Mouse (Mus musculus): Measurements from ENCODE around the gene Tead3. TPM values are rescaled to one million over a fixed set of nuclear protein-coding genes. Genes with fewer than 3 reads are reported as not detected.

Gene Tead3
- total RNA-seq, 2 experiments from 2014 or later = 0.04 to 0.15 TPM

DNA sequence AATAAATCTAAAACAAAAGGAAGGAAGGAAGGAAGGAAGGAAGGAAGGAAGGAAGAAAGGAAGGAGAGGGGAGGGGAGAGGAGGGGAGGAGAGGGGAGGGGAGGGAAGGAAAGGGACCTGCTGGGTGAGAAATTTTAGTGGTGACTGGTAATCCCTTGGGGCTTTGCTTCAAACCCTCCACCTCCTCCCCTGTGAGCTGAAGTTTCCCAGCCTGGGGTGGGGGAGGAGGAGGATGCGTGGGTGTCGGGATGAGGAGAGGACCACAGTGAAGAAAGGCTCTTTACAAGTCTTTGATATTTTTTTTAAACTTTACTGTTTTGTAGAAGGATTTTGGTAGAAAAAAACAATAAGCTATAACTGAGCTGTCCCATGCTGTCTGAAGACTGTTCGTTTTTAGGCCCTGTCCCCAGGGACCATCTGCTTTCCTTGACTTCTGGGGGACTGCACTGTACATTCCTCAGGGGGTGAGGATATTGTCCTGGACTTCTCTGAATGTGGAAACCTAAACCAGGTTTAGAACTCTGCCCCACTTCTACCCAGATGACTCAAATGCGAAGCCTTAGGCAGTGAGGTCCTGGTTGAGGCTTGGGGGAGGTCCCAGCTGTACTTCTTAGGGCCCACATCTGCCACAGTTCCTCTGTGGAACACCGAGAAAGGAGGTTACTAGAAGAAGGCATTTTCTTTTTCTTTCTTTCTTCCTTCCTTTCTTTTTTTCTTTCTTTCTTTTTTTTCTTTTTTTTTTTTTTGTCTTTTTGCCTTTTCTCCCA, 39.1 kb downstream of the Tead3 start:
- ATAC-seq (replicated peaks; ENCODE audit: poor library complexity) = no peak

DNA sequence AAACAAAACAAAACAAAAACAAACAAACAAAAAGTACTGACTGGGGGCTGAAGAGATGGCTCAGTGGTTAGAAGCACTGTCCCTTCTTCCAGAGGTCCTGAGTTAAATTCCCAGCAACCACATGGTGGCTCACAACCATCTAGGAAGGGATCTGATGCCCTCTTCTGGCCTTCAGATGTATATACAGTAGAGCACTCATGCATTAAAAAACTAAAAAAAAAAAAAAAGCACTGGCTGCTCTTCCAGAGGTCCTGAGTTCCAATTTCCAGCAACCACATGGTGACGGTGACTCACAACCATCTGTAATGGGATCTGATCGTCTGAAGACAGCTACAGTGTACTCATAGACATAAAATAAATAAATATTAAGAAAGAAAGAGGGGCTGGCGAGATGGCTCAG, 39.8 kb downstream of the Tead3 start:
- ATAC-seq (replicated peaks; ENCODE audit: poor library complexity) = no peak

DNA sequence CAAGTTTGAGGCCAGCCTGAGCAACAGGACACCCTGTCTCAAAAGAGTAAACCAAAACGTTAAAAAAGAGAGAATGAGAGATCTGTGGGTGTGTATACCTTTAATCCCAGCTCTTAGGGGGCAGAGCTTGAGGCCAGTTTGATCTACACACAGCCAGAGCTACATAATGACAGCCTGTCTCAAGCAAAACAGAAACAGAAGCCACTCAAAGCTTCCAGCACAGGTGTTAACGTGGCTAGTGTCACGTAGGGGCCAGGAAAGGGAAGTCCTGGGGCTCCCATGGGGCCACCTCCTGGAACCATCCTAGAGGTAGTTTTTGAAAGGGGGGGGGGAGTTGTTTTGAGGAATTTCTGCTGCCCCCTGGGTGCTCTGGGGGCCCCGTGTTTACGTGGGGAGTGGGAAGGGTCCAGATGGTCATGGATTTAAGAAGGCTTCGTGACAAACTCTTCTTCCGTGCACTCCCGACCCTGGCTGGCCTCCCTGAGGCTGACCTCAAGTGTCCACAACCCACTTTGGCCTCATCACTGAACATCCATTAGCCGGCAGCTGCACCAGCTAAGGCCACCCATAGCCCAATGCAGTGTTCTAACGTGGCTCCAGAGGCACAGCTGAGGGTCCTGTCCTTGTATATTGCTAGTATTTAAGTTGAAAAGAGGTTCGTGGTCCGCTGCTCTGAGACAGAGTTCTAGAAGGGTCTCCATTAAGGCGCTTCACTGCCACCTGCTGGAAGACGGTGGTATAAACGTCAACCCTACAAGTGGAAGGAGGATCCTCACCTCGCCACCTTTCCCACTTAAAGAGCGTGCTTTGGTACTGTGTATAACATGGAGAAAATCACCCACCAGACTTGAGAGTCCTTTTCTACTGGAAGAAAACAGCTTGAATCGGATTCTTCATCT, 42.1 kb downstream of the Tead3 start:
- ATAC-seq (replicated peaks; ENCODE audit: poor library complexity) = peak; percentile 61

DNA sequence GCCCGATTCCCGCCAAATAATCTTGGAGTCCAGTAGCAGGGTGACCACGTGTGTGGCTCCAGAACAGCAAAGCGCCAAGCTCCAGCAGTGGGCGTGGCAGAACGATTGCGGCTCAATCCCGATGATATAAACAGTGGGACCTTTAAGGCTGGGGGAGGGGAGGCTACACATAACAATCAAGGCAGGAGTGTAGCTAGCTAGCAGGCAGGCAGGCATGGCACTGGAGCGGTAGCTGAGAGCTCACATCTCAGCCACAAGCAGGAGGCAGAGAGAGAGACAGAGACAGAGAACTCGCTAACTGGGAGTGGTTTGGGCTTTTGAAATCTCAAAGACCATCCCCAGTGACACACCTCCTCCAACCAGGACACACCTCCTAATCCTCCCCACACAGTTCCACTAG, 45.4 kb downstream of the Tead3 start:
- no peak for ATAC-seq (replicated peaks; ENCODE audit: poor library complexity)

DNA sequence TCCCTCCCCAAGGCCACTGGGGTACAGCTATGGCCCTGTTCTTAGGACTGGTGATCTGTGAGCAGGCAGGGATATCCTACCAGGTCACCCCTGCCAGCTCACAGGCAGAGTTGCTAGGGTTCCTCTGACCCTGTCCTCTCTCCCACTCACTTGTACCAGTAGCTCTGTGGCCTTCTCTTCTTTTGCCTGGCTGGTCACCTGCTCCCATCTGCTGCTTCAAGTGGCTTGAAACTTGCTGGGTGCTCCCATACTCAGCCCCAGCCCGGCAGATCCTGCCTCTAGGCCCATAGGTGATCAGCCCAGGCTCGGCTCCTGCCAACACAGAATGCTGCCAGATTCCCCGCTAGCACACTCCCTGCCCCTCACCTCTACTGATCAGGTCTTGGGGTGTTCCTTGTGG, 49.8 kb downstream of the Tead3 start:
- ATAC-seq (replicated peaks; ENCODE audit: poor library complexity) = no peak

DNA sequence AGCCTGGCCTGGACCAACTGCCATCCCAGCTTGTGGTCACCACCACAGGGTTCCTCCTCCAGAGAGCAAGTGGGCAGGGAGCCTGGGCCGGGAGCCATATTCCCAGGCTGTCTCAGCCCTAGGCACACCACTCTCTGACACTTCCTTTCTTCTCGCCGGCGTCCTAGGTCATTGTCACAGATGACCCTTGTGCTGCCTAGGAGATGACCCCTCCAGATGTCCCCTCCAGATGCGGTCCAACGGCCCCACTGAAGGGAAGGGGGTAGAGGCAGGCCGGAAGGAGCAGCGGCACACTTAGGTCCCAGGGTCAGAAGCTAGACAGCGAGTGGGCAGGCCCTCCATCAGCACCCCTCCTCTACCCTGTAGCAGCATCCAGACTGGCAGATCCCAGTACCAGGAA, 50.3 kb downstream of the Tead3 start:
- no peak for ATAC-seq (replicated peaks; ENCODE audit: poor library complexity)

DNA sequence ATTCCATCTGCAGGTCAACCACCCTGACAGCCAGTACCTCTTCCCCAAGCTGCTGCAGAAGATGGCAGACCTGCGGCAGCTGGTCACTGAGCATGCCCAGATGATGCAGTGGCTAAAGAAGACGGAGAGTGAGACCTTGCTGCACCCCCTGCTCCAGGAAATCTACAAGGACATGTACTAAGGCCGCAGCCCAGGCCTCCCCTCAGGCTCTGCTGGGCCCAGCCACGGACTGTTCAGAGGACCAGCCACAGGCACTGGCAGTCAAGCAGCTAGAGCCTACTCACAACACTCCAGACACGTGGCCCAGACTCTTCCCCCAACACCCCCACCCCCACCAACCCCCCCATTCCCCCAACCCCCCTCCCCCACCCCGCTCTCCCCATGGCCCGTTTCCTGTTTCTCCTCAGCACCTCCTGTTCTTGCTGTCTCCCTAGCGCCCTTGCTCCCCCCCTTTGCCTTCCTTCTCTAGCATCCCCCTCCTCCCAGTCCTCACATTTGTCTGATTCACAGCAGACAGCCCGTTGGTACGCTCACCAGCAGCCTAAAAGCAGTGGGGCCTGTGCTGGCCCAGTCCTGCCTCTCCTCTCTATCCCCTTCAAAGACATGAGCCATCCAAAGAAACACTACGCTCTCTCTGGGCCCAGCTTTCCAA, 50.8 kb downstream of the Tead3 start:
- no peak for ATAC-seq (replicated peaks; ENCODE audit: poor library complexity)

DNA sequence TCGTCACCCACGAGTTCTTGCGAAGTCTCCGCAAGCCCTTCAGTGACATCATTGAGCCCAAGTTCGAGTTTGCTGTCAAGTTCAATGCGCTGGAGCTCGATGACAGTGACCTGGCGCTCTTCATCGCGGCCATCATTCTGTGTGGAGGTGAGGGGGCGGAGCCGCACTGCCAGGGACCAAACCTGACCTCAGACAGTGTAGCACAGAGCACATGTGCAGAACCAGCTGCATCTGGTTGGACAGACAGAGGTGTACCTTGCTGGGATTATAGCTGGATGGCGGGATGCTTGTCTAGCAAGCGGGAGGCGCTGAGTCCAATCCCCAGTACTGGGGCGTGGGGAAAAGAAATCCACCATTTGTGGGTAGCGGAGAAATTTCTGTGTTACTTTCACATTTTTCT, 51.7 kb downstream of the Tead3 start:
- ATAC-seq (replicated peaks; ENCODE audit: poor library complexity) = no peak

DNA sequence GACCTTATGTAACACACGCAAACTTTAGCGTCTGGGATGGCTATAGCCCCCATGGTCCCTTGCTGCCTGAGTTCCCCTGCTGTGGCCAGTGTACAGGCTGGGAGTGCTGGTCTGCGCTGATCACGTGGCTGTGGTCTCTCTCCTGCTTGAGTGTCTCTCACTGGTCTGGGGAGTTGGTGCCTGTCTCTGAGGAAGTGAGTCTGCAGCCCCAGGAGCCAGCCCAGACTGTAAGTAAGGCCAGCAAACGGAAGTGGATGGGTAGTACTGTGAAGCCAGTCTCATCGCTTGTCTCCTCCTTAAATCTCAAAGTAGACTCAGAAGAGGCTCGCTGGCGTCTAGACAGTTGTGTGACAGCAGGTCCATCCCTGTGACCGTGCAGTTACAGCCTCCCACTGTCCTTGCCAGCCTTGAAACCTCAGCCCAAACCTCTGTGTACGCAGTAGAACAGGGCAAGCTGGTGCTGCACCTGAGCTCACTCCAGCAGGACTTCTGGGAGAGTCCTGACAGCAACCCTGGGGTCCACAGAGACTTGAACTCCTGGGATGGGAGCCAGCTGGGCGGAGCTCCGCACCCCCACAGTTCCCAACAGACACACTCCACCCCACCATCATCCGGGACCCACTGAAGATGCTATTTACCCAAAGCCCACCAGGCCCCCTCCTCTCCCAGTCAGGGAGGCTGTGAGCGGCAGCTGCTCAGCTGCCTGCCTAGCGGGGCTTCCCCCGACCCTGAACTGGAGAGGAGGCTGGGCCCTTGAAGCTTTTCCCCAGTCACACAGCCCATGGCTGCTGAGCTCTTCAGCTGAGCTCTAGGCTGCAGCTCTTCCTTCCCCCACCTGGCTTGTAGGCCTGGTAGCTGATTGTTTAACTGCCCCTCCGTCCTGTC, 55.9 kb downstream of the Tead3 start:
- ATAC-seq (replicated peaks; ENCODE audit: poor library complexity) = peak; percentile 74

DNA sequence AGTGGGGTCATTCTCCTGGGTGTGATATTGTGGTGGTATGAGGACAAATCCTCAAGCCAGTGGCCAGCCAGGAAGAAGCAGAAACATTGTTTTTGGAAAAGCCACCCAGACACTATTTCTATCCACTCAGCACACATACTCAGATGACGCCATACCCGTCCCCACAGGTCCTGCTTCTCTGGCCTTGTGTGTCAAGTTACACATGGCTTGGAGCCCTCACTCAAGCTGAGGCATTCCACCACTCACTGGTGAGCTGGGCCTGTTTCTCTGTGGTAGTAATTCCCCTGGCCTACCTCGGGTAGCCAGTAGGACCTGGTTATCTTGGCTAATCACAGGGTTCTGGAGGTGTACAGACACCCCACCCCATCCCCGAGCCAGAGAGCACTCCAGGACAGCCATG, 56.9 kb downstream of the Tead3 start:
- ATAC-seq (replicated peaks; ENCODE audit: poor library complexity) = no peak

DNA sequence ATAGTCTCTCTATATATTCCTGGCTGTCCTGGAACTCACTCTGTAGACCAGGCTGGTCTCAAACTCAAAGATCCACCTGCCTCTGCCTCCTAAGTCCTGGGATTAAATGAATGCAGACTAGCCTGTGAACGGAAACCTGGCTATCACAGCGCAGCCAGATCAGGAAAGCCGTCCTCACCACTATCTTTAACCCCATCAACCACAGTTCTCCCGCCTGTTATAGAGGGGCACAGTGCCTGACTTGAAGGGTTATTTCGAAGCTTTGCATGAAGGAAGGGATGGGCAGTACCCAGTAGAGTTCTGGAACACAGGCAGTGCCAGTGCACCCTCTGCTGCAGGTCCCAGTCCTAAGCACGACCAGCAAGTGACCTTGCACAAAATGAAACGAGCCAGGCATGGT, 59.3 kb downstream of the Tead3 start:
- peak; percentile 22; the same call in 1 of the 2 replicates for ATAC-seq (replicated peaks; ENCODE audit: poor library complexity)

DNA sequence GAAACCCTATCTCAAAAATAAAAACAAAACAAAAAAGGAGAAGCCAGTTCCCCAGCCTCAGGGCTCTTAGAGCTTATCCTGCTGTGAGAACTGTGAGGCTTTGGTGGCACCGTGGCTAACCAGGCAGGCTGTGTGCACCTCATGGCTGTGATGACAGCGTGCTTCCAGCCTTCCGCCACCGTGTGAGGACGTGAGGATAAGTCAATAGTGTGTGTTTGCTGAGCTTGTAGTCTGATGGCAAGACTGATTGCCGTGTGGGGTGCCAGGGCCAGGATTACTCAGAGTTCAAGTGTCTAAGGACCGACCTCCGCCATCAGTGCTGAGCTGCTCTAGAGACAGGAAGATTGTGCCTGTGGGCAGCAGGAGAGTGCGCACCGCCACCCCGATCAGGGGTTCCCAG, 59.9 kb downstream of the Tead3 start:
- 0 out of 2 replicates have a peak, but pooled peaks have one; percentile 9 for ATAC-seq (replicated peaks; ENCODE audit: poor library complexity)

DNA sequence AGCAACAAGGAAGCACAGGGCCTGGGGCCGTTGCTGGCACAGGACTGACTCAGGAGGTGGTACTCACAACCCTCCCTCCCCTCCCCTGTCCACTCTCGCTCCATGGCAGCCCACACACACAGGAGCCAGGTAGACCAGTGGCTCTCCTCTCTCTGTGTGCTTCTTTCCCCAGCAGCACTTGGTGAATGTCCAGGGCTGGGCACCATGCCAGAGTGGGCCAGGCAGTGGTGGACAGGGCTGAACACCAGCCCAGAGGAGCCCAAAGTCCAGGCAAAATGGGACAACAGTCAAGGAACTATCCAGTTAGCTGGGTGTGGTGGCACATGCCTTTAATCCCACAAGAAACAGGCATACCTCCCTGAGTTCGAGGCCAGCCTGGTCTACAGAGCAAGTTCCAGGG, 60.4 kb downstream of the Tead3 start:
- ATAC-seq (replicated peaks; ENCODE audit: poor library complexity) = no peak

DNA sequence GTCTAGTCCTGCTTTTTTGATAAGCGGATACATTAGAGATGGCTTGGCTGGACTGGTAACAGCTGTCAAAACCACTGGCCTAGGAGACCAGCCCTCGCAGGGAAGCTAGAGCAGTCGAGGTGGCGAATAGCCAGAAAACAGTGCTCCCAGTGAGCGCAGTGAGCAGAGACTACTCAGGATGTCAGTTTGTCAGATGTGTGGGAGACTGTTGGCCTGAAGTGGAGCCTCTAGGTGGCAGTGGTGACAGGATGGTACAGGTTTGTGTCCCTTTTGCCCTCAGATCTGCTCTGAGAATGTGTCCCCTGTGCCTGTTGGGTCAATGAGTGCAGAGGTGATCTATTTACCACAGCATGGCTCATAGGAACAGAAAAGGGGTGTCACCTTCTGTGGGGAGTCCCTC, 62.6 kb downstream of the Tead3 start:
- ATAC-seq (replicated peaks; ENCODE audit: poor library complexity) = peak; percentile 75

DNA sequence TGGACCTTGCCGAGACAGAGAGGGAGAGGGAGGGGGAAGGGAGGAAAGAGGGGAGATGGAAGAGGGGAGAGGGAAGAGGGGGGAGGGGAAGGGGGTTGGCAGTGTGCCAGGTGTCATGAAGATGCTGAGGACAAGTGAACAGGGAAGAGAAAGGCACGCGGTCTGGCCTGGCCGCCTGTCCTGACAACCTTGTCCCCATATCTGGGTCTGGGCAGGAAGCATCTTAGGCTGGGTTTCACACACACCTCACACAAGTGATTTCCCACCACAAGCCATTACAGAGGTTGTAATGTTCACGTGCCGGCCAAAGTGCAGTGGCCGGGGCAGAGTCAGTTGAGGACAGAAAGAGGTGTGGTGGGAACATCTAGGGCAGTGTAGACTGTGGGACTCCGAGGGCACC, 63.0 kb downstream of the Tead3 start:
- peak; percentile 2; the same call in 1 of the 2 replicates for ATAC-seq (replicated peaks; ENCODE audit: poor library complexity)

DNA sequence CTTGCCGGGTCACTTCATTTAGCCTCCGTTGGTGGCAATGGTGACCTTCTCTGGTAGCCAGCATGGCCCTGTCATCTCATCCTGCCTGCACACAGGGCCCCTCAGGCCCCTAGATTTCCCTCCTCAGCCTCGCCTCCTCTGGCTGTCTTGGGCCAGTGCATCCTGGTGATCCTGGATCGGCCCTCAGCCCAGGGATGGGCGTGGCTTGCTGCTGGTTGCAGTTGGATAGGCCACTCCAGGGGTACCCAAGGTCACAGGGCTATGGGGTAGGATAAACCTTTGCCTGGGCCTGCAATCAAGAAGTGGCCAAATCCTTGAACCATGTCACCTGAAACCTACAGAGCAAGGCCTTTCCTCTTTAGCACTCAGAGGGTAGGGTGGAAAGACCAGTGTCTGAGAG, 63.7 kb downstream of the Tead3 start:
- ATAC-seq (replicated peaks; ENCODE audit: poor library complexity) = 0 out of 2 replicates have a peak, but pooled peaks have one; percentile 17

DNA sequence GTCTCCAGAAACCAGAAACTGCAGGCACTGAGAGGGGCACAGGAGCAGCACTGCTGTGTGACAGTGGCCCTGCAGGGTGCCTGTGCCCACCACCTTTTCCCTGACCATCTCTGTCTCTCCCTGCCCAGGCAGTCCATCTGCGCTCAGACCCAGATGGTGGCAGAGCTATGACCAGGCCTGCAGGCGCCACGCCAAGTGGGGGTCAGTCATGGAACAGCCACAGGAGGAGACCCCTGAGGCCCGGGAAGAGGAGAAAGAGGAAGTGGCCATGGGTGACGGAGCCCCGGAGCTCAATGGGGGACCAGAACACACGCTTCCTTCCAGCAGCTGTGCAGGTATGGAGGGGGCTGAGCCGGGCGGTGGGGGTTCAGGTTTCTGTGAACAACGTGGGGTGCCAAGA, 64.5 kb downstream of the Tead3 start:
- ATAC-seq (replicated peaks; ENCODE audit: poor library complexity) = no peak

DNA sequence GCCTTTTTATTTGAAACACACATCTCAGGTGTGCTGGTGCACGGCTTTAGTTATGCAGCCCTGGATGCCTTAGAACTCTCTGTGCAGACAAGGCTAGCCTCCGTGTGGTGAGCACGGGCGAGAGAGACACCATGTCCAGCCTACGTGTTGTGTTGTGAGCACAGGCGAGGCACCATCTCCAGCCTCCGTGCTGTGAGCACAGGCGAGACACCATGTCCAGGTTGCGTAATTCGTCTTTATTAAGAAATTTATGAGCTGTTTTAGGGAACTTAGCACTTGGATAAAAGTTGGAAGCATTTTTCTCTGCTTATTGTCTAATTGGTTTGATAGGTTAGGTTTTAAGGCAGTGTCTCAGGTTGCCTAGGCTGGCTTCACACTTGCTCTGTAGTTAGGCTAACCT, 67.4 kb downstream of the Tead3 start:
- no peak for ATAC-seq (replicated peaks; ENCODE audit: poor library complexity)

DNA sequence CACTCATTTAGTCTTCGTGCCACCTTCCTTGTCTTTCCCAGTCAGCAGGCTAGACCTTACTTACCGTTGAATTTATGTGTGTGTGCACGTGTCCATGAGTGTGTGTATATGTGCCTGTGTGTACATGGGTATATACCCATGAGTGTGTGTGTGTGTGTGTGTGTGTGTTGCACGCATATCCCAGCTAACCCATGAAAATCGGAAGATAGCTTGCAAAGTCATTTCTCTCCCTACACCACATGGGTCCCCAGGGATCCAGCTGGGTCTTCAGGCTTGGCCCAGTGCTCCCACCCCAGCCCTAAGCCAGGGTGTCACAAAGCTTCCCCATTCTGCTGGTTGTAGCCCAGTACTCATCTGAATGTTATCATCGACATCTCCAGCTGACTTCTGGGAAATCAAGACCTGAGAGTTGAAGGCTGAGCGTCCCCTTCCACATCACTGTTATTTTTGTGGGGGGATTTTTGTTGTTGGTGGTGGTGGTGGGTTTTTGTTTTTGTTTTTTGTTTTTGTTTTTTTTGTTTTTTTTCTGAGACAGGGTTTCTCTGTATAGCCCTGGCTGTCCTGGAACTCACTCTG, 68.7 kb downstream of the Tead3 start:
- no peak for ATAC-seq (replicated peaks; ENCODE audit: poor library complexity)
